Mouse (Mus musculus) ES-E14 (cell line): Measurements from ENCODE around the gene Il25. TPM values are rescaled to one million over a fixed set of nuclear protein-coding genes. Genes with fewer than 3 reads are reported as not detected.

Source experiments
- DNase-seq: peaks from one replicate; pipeline ENCODE4 v3.0.0-alpha.2; 2013; ENCODE audit warnings: low read depth, low spot score
- H3K27ac ChIP-seq: 2 replicates; pipeline ENCODE4 v1.5.1; 2012; ENCODE audit warnings: low read depth, mild to moderate bottlenecking, low read length, moderate library complexity, mixed read lengths; ENCODE audit not compliant: poor library complexity, insufficient read depth, severe bottlenecking
- H3K36me3 ChIP-seq: 2 replicates; pipeline ENCODE4 v1.6.1; 2012; ENCODE audit warnings: mild to moderate bottlenecking, low read length, moderate library complexity, mixed read lengths; ENCODE audit not compliant: control insufficient read depth, poor library complexity, insufficient read depth, severe bottlenecking
- H3K4me1 ChIP-seq, 2 experiments: fragments of 150-350 bp in 1 of 2; sonication (generic) in 1 of 2; 2 replicates each; pipeline ENCODE4 v1.6.1; 2012; ENCODE audit warnings: low read length in 2 of 2, mild to moderate bottlenecking in 1 of 2, mixed read lengths in 1 of 2; ENCODE audit not compliant: control insufficient read depth in 2 of 2, insufficient read depth in 2 of 2, poor library complexity in 1 of 2
- H3K4me3 ChIP-seq, 2 experiments: fragments of 150-350 bp in 1 of 2; sonication (generic) in 1 of 2; 2 replicates each; pipeline ENCODE4 v1.5.1; 2012; ENCODE audit warnings: low read length in 2 of 2, low read depth in 1 of 2, mild to moderate bottlenecking in 1 of 2, mixed read lengths in 1 of 2; ENCODE audit not compliant: insufficient read depth in 1 of 2, poor library complexity in 1 of 2, severe bottlenecking in 1 of 2
- H3K9ac ChIP-seq: 2 replicates; pipeline ENCODE4 v1.6.1; 2012; ENCODE audit warnings: low read depth, mild to moderate bottlenecking, low read length, mixed read lengths; ENCODE audit not compliant: poor library complexity, insufficient read depth, severe bottlenecking
- H3K9me3 ChIP-seq: fragments of 150-350 bp; sonication (generic); 2 replicates; pipeline ENCODE4 v1.6.1; 2012; ENCODE audit warnings: low read depth, mild to moderate bottlenecking, low read length; ENCODE audit not compliant: control insufficient read depth, insufficient read depth
- CHD2 ChIP-seq: IDR thresholded peaks from 2 replicates; pipeline ENCODE4 v1.6.1; 2014; ENCODE audit warnings: mild to moderate bottlenecking, low read depth, low read length, inconsistent platforms
- HCFC1 ChIP-seq: IDR thresholded peaks from 2 replicates; pipeline ENCODE4 v1.6.1; 2012; ENCODE audit warnings: low read length, inconsistent platforms, borderline replicate concordance; ENCODE audit not compliant: insufficient read depth
- MAFK ChIP-seq: IDR thresholded peaks from 2 replicates; pipeline ENCODE4 v1.6.1; 2014; ENCODE audit warnings: mild to moderate bottlenecking, low read depth, low read length, inconsistent platforms; ENCODE audit not compliant: insufficient read depth
- ZC3H11A ChIP-seq: IDR thresholded peaks from 2 replicates; pipeline ENCODE4 v1.6.1; 2012; ENCODE audit warnings: low read depth, mild to moderate bottlenecking, inconsistent platforms, low read length, borderline replicate concordance
- ZNF384 ChIP-seq: IDR thresholded peaks from 2 replicates; pipeline ENCODE4 v1.6.1; 2012; ENCODE audit warnings: low read depth, low read length, inconsistent platforms
- in situ Hi-C, 2 experiments: fragments of 600-800 bp; cut with MboI; formaldehyde crosslinking; loops; one replicate each; pipeline ENCODE4 v1.15.1; 2025; ENCODE audit warnings: low sequenced_read_pairs in 2 of 2, inconsistent platforms in 1 of 2; ENCODE audit not compliant: unreplicated experiment in 2 of 2
- total RNA-seq: library from RNA; depleted of rRNA; stranded (reverse); fragments of 300-350 nt; gene quantifications from 2 replicates; pipeline ENCODE4 v1.2.3, GENCODE M21; 2012

The Il25 gene
- total RNA-seq, 1 experiment, result 0.27 TPM

- Histone ChIP-seq H3K4me3 (peak within 1 kb of the TSS; percentile 89 to 90), H3K9ac (peak within 1 kb of the TSS; percentile 72), H3K4me1 (peaks cover 0 to 8% of the 10 kb centered on the region in 2 experiments; a peak in 2 of 4 replicates), H3K9me3 (no peaks in the 10 kb centered on the region; the same call in 1 of the 2 replicates), H3K36me3 (peaks cover 18% of the 10 kb centered on the region), H3K27ac (no peak within 1 kb of the TSS)
- DNase-seq, result peak; percentile 43
- TF ChIP-seq HCFC1, result no peak
- no peak for TF ChIP-seq CHD2
- no peak for TF ChIP-seq MAFK
- no peak for TF ChIP-seq ZC3H11A
- TF ChIP-seq ZNF384, result no peak
- in situ Hi-C loops, result no loop called here
These were observed 19.6 kb upstream of the Il25 start, which contains the start of gene Slc22a17 for GRCm38 (mm10) chr14:54912886-54913285. Gene Slc22a17, minus strand, starts transcription at chr14:54913132.

- no peak overlapping the region for H3K27ac ChIP-seq
- no peaks in the 10 kb centered on the region; the same call in 1 of the 2 replicates for H3K9me3 ChIP-seq
- no peak for DNase-seq
- H3K4me1 ChIP-seq, result peaks cover 0 to 8% of the 10 kb centered on the region in 2 experiments; a peak in 2 of 4 replicates
- in situ Hi-C loops, result no loop called here
- no peak for TF ChIP-seq HCFC1
- TF ChIP-seq ZC3H11A, result no peak
- no peak for TF ChIP-seq ZNF384
- TF ChIP-seq MAFK, result no peak
- TF ChIP-seq CHD2, result no peak
- H3K9ac ChIP-seq, result no peak overlapping the region
- peak overlapping the region; percentile 89 to 90; a peak in 3 of 4 replicates for H3K4me3 ChIP-seq
- H3K36me3 ChIP-seq, result peaks cover 16% of the 10 kb centered on the region
These were observed 19.2 kb upstream of the Il25 start for GRCm38 (mm10) chr14:54913343-54913742.

- Histone ChIP-seq H3K4me1 (peaks cover 3 to 4% of the 10 kb centered on the region in 2 experiments; a peak in 2 of 4 replicates), H3K9ac (no peak overlapping the region), H3K4me3 (no peak overlapping the region), H3K9me3 (no peaks in the 10 kb centered on the region), H3K36me3 (peaks cover 42% of the 10 kb centered on the region), H3K27ac (no peak overlapping the region)
- no peak for DNase-seq
- in situ Hi-C loops, result no loop called here
- TF ChIP-seq ZC3H11A, result no peak
- TF ChIP-seq CHD2, result no peak
- TF ChIP-seq ZNF384, result no peak
- no peak for TF ChIP-seq HCFC1
- TF ChIP-seq MAFK, result no peak
These were observed 12.3 kb upstream of the Il25 start for GRCm38 (mm10) chr14:54920076-54920685.

GRCm38 (mm10) chr14:54924641-54925348 is 7.7 kb upstream of the Il25 start:
- Histone ChIP-seq H3K4me3 (peak overlapping the region; percentile 81 to 83), H3K9me3 (no peaks in the 10 kb centered on the region), H3K4me1 (peaks cover 10 to 11% of the 10 kb centered on the region in 2 experiments; a peak in 3 of 4 replicates), H3K27ac (peak overlapping the region; percentile 70), H3K9ac (peak overlapping the region; percentile 90), H3K36me3 (peaks cover 14% of the 10 kb centered on the region; the same call in 1 of the 2 replicates)
- in situ Hi-C loops, result no loop called here
- DNase-seq, result peak; percentile 37
- TF ChIP-seq MAFK (no peak), CHD2 (no peak), HCFC1 (no peak), ZC3H11A (no peak), ZNF384 (no peak)
